Mouse (Mus musculus): Measurements from ENCODE around the gene Cmpk2. TPM values are rescaled to one million over a fixed set of nuclear protein-coding genes. Genes with fewer than 3 reads are reported as not detected.

The Cmpk2 gene
- polyA plus RNA-seq (2012; fragmentation: generic; extraction: Trizol), result under 1 TPM in 1 of 2 experiments, not detected in 1; 0.01 TPM

GRCm38 (mm10) chr12:26469098-26470041 is at the start of gene Cmpk2:
Gene Cmpk2, plus strand, starts transcription at chr12:26469204.

DNA sequence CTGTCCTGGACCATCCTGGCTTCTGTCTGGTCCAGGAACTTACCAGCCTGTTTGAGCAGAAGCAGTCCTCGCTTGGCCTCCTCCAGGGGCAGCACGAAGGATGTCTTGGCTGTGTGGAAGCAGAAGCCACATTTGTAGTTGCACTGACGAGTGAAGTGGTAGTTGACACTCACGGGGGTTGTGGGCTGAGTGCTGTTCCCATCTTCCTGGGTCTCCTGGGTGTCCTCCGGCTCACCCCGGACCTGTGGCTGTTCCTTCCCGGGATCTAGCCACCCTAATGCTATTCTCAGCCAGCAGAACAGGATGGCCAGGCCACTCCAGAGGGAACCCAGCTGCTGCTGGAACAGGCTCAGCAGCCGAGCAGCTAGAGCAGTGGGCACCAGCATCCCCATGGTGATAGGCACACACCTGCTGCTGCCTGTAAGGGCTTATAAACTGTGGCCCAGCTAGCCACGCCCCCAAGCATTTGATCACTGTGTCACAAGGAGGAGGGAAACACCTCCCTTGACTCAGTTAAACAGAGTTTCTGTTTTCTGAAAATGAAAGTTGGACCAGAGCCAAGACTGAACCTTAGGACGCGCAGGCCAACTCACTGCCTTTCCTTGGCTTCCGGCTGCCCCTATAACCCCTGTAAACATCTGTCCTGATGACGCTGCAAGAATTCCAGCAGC is 12.8 kb upstream of the Cmpk2 start, which contains the start of gene Rsad2:
Rsad2 (minus strand) TSS at position 425 of the 671 bp plus-strand sequence.

Other genes with a start within 250 kb of the Cmpk2 start
- not detected for gene Rnf144a, start 54.0 kb upstream of the Cmpk2 start, polyA plus RNA-seq (2012; fragmentation: generic; extraction: Trizol)
- gene Rsad2, start 12.8 kb upstream of the Cmpk2 start, polyA plus RNA-seq (2012; fragmentation: generic; extraction: Trizol), result not detected